Mouse (Mus musculus) embryonic facial prominence, embryonic 15.5 days (tissue): ENCODE measurements at regions not wholly inside any gene's neighbourhood (a gene's known extent, or its start where the extent isn't known, plus 50 kb on each side); places are given as distances from the start of the nearest gene placed in this dataset.
A peak's percentile ranks its signal among the peaks of the same experiment; 100 is the strongest.

ENCODE experiments used
- ATAC-seq: fragments of 200-750 bp; cut with Nextera tagmentation; 2 replicates; pipeline ENCODE4 v1.8.0; 2017; ENCODE audit warnings: low read depth, moderate TSS enrichment; ENCODE audit not compliant: insufficient number of reproducible peaks, low FRiP score, low TSS enrichment
- H3K27ac ChIP-seq: fragments of 300-500 bp; sonication (generic); replicated peaks from 2 replicates; pipeline ENCODE4 v1.5.1; 2015; ENCODE audit warnings: mild to moderate bottlenecking, inconsistent platforms
- H3K27me3 ChIP-seq: fragments of 300-500 bp; sonication (generic); 2 replicates; pipeline ENCODE4 v1.6.1; 2015; ENCODE audit warnings: inconsistent platforms
- H3K36me3 ChIP-seq: fragments of 300-500 bp; sonication (generic); 2 replicates; pipeline ENCODE4 v1.6.1; 2015; ENCODE audit warnings: mild to moderate bottlenecking, inconsistent platforms
- H3K4me1 ChIP-seq: fragments of 300-500 bp; sonication (generic); 2 replicates; pipeline ENCODE4 v1.6.1; 2015; ENCODE audit warnings: inconsistent platforms
- H3K4me2 ChIP-seq: fragments of 300-500 bp; sonication (generic); replicated peaks from 2 replicates; pipeline ENCODE4 v1.6.1; 2015; ENCODE audit warnings: mild to moderate bottlenecking, inconsistent platforms
- H3K4me3 ChIP-seq: fragments of 300-500 bp; sonication (generic); replicated peaks from 2 replicates; pipeline ENCODE4 v1.5.1; 2015; ENCODE audit warnings: mild to moderate bottlenecking, inconsistent platforms
- H3K9ac ChIP-seq: fragments of 300-500 bp; sonication (generic); 2 replicates; pipeline ENCODE4 v1.6.1; 2015; ENCODE audit warnings: inconsistent platforms
- H3K9me3 ChIP-seq: fragments of 300-500 bp; sonication (generic); replicated peaks from 2 replicates; pipeline ENCODE4 v1.6.1; 2016; ENCODE audit warnings: inconsistent platforms
- WGBS: fragments of 180-500 bp; shearing (Covaris S2); methylation state at CpG from one replicate; pipeline ENCODE4 v1.1.7; 2015; 5-methylcytosine and 5-hydroxymethylcytosine counted together

DNA sequence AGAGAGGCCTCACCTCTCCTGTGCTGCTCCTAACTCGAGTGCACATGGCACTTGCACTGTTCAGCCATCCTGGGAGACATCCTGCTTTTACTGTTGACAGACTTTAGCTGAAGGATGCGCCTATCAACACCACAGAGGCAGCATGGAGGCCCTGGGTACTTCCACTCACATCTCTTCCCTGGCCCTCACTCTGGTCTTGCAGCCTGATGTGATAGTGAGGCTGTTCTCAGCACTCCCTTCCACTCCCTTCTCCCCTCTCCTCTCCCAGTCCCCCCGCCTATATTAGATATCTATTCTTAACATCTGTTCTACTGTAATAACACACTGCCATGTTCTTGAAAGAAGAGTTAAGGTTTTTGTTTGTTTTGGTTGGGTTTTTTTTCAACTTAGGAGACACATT is 50.2 kb upstream of the Bod1 start:
- H3K4me1 ChIP-seq: no peaks in the 10 kb centered on the region
- H3K4me2 ChIP-seq: no peak overlapping the region
- H3K4me3 ChIP-seq: no peak overlapping the region
- ATAC-seq: no peak
- no peak overlapping the region for H3K27ac ChIP-seq
- H3K9ac ChIP-seq: no peak overlapping the region
- no peaks in the 10 kb centered on the region for H3K27me3 ChIP-seq
- WGBS: 65% methylated on average over 3 of the region's 3 CpGs
- no peaks in the 10 kb centered on the region for H3K9me3 ChIP-seq
- H3K36me3 ChIP-seq: no peaks in the 10 kb centered on the region

DNA sequence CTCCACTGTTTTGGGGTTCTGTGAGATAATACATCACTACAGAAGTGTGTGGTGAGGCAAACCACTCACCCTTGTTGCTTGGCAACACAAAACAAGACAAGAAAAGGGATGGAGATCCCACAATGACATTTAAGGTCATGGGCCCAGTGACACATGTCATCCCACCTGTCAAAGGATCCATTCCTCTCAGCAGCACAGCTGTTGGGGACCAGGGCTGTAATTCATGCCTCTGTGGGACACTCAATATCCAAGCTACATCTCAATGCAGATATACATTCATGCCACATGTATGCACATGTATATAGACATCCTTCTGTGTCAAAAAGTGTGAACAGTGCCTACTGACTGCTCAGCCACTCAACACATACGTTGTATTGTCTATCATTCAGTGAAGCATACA is 52.8 kb upstream of the Bod1 start:
- Histone ChIP-seq H3K36me3 (no peaks in the 10 kb centered on the region), H3K4me2 (no peak overlapping the region), H3K9me3 (no peaks in the 10 kb centered on the region), H3K4me1 (no peaks in the 10 kb centered on the region), H3K27ac (no peak overlapping the region), H3K4me3 (no peak overlapping the region), H3K27me3 (no peaks in the 10 kb centered on the region), H3K9ac (no peak overlapping the region)
- WGBS: 78% methylated on average over 1 of the region's 1 CpGs
- ATAC-seq: no peak; the same call in 1 of the 2 replicates

- H3K9ac ChIP-seq: no peak overlapping the region
- no peak overlapping the region for H3K4me2 ChIP-seq
- H3K4me3 ChIP-seq: no peak overlapping the region
- no peak overlapping the region for H3K27ac ChIP-seq
- no peak for ATAC-seq
- 67% methylated on average over 15 of the region's 15 CpGs for WGBS
- H3K27me3 ChIP-seq: no peaks in the 10 kb centered on the region
- H3K9me3 ChIP-seq: no peaks in the 10 kb centered on the region
- no peaks in the 10 kb centered on the region for H3K36me3 ChIP-seq
- peaks cover 13% of the 10 kb centered on the region for H3K4me1 ChIP-seq
These were observed 54.4 kb upstream of the Bod1 start for GRCm38 (mm10) chr11:31725936-31726647.

DNA sequence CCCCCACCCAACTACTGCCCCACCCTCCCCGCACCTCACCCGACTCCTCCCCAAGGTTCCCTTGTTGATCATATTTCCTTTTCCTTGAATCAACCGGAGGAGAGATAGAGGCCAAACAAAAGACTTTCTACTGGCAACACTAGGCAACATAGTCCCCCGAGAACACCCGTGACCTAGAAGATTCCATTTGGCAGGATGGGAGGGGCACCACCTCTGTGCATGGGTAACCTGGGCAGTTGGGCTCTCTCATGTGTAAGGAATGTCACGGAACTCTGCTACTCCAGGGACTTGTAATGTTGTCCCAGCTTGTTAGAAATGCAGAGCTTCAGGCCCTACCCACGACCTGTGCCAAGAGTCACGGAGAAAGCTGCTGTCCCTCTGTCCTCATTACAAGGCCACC is 55.6 kb upstream of the Bod1 start:
- Histone ChIP-seq H3K27me3 (no peaks in the 10 kb centered on the region), H3K4me2 (no peak overlapping the region), H3K4me1 (peaks cover 17% of the 10 kb centered on the region), H3K36me3 (no peaks in the 10 kb centered on the region), H3K9ac (no peak overlapping the region), H3K27ac (no peak overlapping the region), H3K4me3 (no peak overlapping the region), H3K9me3 (no peaks in the 10 kb centered on the region)
- ATAC-seq: no peak
- 82% methylated on average over 8 of the region's 8 CpGs for WGBS

GRCm38 (mm10) chr11:31729728-31730127 is 58.0 kb upstream of the Bod1 start:
- Histone ChIP-seq H3K27me3 (no peaks in the 10 kb centered on the region), H3K36me3 (no peaks in the 10 kb centered on the region), H3K4me1 (peaks cover 22% of the 10 kb centered on the region), H3K4me2 (no peak overlapping the region), H3K27ac (no peak overlapping the region), H3K4me3 (no peak overlapping the region), H3K9me3 (no peaks in the 10 kb centered on the region), H3K9ac (no peak overlapping the region)
- ATAC-seq: no peak
- WGBS: 56% methylated on average over 3 of the region's 3 CpGs

DNA sequence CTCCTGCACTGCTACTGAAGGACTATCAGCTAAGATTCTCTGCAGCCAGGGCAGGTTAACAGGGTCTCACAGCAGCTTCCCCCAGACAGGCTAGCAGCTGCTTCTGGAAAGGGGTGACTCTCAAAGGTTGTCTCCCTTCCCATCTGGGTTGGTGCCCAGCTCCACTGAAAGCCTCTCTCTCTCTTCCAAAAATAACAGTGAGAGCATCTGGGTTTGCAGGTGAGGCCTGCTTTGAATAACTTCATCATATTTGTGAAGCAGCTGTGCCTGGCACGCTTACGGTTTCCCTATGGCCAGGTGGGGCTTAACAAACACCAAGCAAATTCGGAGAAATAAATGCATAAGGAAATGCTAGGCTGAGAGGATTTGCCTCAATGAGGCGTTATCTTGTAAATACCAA is 58.5 kb upstream of the Bod1 start:
- H3K4me3 ChIP-seq: no peak overlapping the region
- no peak overlapping the region for H3K27ac ChIP-seq
- H3K9ac ChIP-seq: no peak overlapping the region
- ATAC-seq: no peak
- no peak overlapping the region for H3K4me2 ChIP-seq
- no peaks in the 10 kb centered on the region for H3K9me3 ChIP-seq
- no peaks in the 10 kb centered on the region for H3K27me3 ChIP-seq
- 59% methylated on average over 4 of the region's 4 CpGs for WGBS
- H3K4me1 ChIP-seq: peaks cover 22% of the 10 kb centered on the region
- no peaks in the 10 kb centered on the region for H3K36me3 ChIP-seq

DNA sequence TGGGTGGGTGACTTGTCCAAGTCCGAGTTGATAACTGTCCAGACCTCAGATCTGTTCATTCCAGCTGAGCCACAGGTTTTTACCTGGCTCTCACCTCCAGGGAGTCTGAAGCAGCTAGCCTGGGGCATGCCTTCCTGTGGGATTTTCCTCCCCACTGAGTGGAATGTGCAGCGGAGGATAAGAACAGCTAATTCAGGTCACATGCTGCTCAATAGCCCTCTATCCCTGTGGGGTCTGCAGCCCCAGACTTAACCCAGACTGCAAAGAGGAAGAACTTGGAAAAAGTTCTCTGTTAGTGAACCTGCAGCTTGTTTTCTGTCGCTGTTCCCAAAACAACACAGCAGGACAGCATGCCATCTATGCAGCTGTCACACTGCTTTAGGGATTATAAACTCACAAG is 59.0 kb upstream of the Bod1 start:
- Histone ChIP-seq H3K27ac (no peak overlapping the region), H3K4me1 (peaks cover 22% of the 10 kb centered on the region), H3K36me3 (no peaks in the 10 kb centered on the region), H3K9ac (no peak overlapping the region), H3K9me3 (no peaks in the 10 kb centered on the region), H3K4me2 (no peak overlapping the region), H3K4me3 (no peak overlapping the region), H3K27me3 (no peaks in the 10 kb centered on the region)
- 14% methylated on average over 3 of the region's 3 CpGs for WGBS
- ATAC-seq: no peak

GRCm38 (mm10) chr11:31731459-31731858 is 59.8 kb upstream of the Bod1 start:
- Histone ChIP-seq H3K27me3 (no peaks in the 10 kb centered on the region), H3K36me3 (no peaks in the 10 kb centered on the region), H3K4me1 (peaks cover 22% of the 10 kb centered on the region), H3K27ac (no peak overlapping the region), H3K9me3 (no peaks in the 10 kb centered on the region), H3K9ac (no peak overlapping the region), H3K4me2 (no peak overlapping the region), H3K4me3 (no peak overlapping the region)
- ATAC-seq: no peak
- WGBS: 65% methylated on average over 4 of the region's 4 CpGs

- ATAC-seq: no peak
- Histone ChIP-seq H3K4me1 (peaks cover 22% of the 10 kb centered on the region), H3K27me3 (no peaks in the 10 kb centered on the region), H3K36me3 (no peaks in the 10 kb centered on the region), H3K9me3 (no peaks in the 10 kb centered on the region), H3K4me3 (no peak overlapping the region), H3K4me2 (no peak overlapping the region), H3K27ac (no peak overlapping the region), H3K9ac (no peak overlapping the region)
- WGBS: 65% methylated on average over 3 of the region's 3 CpGs
These were observed 60.7 kb upstream of the Bod1 start for GRCm38 (mm10) chr11:31732342-31732741.

- WGBS: 37% methylated on average over 1 of the region's 1 CpGs
- no peak overlapping the region for H3K4me2 ChIP-seq
- H3K27me3 ChIP-seq: no peaks in the 10 kb centered on the region
- H3K27ac ChIP-seq: no peak overlapping the region
- H3K4me3 ChIP-seq: no peak overlapping the region
- no peaks in the 10 kb centered on the region for H3K36me3 ChIP-seq
- ATAC-seq: peak; percentile 65; the same call in 1 of the 2 replicates
- no peaks in the 10 kb centered on the region for H3K9me3 ChIP-seq
- peaks cover 22% of the 10 kb centered on the region for H3K4me1 ChIP-seq
- H3K9ac ChIP-seq: no peak overlapping the region
These were observed 61.3 kb upstream of the Bod1 start for GRCm38 (mm10) chr11:31732958-31733357.

DNA sequence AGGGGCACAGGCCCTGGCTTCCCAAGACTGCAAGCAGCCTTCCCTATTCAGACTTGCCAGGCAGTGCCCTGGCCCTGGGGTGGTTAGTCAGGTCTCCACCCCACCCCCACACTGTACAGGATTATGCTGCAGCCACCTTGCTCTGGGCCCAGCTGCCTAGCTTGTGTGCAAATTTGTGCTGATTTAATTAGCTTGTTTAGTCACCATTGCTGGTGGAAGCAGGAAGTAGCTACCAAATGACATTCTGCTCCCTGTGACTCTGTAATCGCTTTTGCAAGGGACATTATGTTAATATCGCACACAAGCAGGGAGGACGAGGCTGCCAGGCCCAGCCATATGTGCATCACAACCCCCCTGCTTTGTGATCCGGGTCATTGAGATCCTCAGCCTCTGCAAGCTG is 62.4 kb upstream of the Bod1 start:
- no peak overlapping the region for H3K4me2 ChIP-seq
- no peak overlapping the region for H3K27ac ChIP-seq
- 46% methylated on average over 4 of the region's 4 CpGs for WGBS
- H3K9me3 ChIP-seq: no peaks in the 10 kb centered on the region
- ATAC-seq: no peak
- no peaks in the 10 kb centered on the region for H3K36me3 ChIP-seq
- H3K9ac ChIP-seq: no peak overlapping the region
- no peaks in the 10 kb centered on the region for H3K27me3 ChIP-seq
- H3K4me3 ChIP-seq: no peak overlapping the region
- peaks cover 22% of the 10 kb centered on the region for H3K4me1 ChIP-seq

GRCm38 (mm10) chr11:31735257-31735656 is 63.6 kb upstream of the Bod1 start:
- 85% methylated on average over 6 of the region's 6 CpGs for WGBS
- Histone ChIP-seq H3K4me1 (0 out of 2 replicates have a peak, but pooled peaks cover 15% of the 10 kb centered on the region), H3K9me3 (no peaks in the 10 kb centered on the region), H3K9ac (no peak overlapping the region), H3K4me3 (no peak overlapping the region), H3K27ac (no peak overlapping the region), H3K27me3 (no peaks in the 10 kb centered on the region), H3K4me2 (no peak overlapping the region), H3K36me3 (no peaks in the 10 kb centered on the region)
- no peak for ATAC-seq
